Mouse (Mus musculus) neutrophil, adult 83 days (primary cell): Measurements from ENCODE around the gene Gck. TPM values are rescaled to one million over a fixed set of nuclear protein-coding genes. Genes with fewer than 3 reads are reported as not detected.

Experiments
- total RNA-seq, 2 experiments: library from RNA; stranded (reverse); gene quantifications; one replicate each; pipeline ENCODE4 v1.2.4; 2023

The Gck gene
- total RNA-seq: not detected

GRCm38 (mm10) chr11:5949586-5950352 lies at the start of gene Gck:
TSS of gene Gck (minus strand) at chr11:5950081.

GRCm38 (mm10) chr11:5955546-5956276 lies 5.8 kb upstream of the Gck start, which contains the start of gene Ykt6:
TSS of gene Ykt6 (plus strand) at chr11:5955693.

GRCm38 (mm10) chr11:5898531-5898930 lies 51.4 kb downstream of the Gck start, which contains the start of gene Myl7:
TSS of gene Myl7 (minus strand) at chr11:5898782.

GRCm38 (mm10) chr11:5877921-5878526 lies 71.9 kb downstream of the Gck start, which contains the start of gene Pold2:
TSS of gene Pold2 (minus strand) at chr11:5878292.

GRCm38 (mm10) chr11:5861678-5862393 lies 88.0 kb downstream of the Gck start, which contains the start of gene Aebp1:
TSS of gene Aebp1 (plus strand) at chr11:5861947.

Other genes with a start within 250 kb of the Gck start
- gene Mrps24, start 234.4 kb downstream of the Gck start, total RNA-seq: 10 to 100 TPM; 42.1 to 43.1 TPM
- 10 to 100 TPM; 10.3 to 14.8 TPM for gene Urgcp, start 187.7 kb downstream of the Gck start, total RNA-seq
- 100 to 1,000 TPM; 153 to 168 TPM for gene Dbnl, start 161.6 kb downstream of the Gck start, total RNA-seq
- not detected for gene Pgam2, start 146.3 kb downstream of the Gck start, total RNA-seq
- gene Polm, start 112.1 kb downstream of the Gck start, total RNA-seq: 10 to 100 TPM; 27.4 to 30.0 TPM
- gene Aebp1, start 88.1 kb downstream of the Gck start, total RNA-seq: under 1 TPM in 1 of 2 experiments, not detected in 1; 0.13 TPM
- gene Pold2, start 71.8 kb downstream of the Gck start, total RNA-seq: 10 to 100 TPM; 31.5 to 36.2 TPM
- gene Myl7, start 51.3 kb downstream of the Gck start, total RNA-seq: not detected
- 10 to 100 TPM; 55.3 to 63.3 TPM for gene Ykt6, start 5.6 kb upstream of the Gck start, total RNA-seq
- 1 to 10 TPM in 1 of 2 experiments, under 1 TPM in 1; 0.75 to 1.3 TPM for gene Camk2b, start 116.3 kb upstream of the Gck start, total RNA-seq
- not detected for gene A730071L15Rik, start 249.9 kb upstream of the Gck start, total RNA-seq